Mouse (Mus musculus) adrenal gland, postnatal 10 days (tissue): ENCODE results near the gene Tmtc2. TPM values are rescaled to one million over a fixed set of nuclear protein-coding genes. Genes with fewer than 3 reads are reported as not detected.
A peak's percentile ranks its signal among the peaks of the same experiment; 100 is the strongest.

Experiments used
- DNase-seq: peaks from one replicate; pipeline ENCODE4 v3.0.0; 2021; ENCODE audit warnings: mixed read lengths
- total RNA-seq, 2 experiments: library from RNA; stranded (reverse); gene quantifications; 2 replicates each; pipeline ENCODE4 v1.2.3; 2021

The Tmtc2 gene
- total RNA-seq, 2 experiments from 2014 or later, result 8.7 to 9.7 TPM

DNA sequence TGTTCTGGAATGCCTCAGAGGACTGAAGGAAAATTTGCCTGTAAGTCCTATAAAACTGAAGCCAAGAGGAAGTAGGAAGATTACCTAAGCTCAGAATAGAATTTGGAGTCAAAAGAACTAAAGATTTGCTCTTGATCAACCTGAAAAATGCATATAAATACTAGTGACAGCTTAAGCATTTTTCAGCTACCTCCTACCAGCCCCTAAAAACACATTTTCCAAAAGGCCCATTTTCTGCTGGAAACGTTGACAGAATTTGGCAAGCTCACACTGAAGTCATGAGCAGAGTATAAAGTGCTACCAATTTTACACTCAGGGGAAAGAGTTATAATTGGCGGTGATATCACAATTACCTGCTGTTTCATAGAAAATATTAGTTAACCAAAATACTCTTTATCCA is 285.8 kb downstream of the Tmtc2 start:
- DNase-seq, result no peak

DNA sequence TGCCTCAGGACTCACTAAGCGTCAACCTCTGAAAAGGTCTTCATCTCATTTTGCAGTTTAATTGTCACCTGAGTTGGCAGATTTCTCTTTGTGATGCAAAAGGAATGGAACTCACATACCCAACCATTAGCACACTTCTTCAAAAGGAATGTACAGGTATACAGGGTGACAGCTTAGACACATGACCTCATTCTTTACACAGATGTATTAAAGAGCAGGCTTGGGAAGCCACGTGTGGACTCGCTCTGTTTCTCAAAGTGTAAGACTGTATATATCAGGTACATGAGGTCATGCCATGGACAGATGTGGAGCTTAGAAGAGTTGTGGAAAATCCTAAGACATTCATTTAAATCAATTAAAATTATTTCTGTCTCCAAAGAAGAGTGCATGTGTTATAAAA is 286.7 kb downstream of the Tmtc2 start:
- DNase-seq, result no peak

DNA sequence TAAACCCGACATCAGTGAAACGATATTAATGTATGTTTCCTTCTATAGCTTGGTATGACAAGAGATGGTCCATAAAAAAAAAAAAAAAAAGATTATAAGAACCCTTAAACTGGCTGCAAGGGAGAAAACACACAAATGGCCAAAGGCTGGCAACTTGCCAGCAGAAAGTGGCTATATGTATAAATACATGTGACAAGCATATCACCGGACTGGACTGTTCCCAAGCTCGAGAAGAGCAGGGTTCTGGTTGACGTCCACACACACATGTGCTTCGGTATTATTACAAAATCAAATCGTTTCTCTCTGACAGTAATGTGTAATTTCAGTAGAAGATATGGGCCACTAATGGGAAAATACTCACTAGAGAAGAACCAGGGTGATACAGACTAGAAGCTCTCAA is 287.2 kb downstream of the Tmtc2 start:
- no peak for DNase-seq

DNA sequence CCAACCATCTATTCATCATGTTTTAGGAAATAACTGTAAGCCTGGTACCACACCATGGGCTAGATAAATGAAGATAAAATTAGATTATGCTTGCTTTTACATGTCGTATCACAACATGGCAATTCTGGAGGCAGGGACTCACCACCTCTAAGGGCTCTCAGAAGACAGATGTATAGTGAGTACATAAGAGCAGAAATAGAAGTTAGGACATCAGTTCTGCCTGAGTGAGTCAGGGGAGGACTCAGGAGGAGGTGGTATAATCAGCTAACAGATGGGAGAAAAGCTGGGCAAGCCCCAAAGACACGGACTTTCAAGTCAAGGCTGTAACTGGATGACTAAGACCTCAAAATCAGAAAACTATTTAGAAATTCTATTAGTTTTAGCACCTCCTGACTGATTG is 288.0 kb downstream of the Tmtc2 start:
- no peak for DNase-seq

DNA sequence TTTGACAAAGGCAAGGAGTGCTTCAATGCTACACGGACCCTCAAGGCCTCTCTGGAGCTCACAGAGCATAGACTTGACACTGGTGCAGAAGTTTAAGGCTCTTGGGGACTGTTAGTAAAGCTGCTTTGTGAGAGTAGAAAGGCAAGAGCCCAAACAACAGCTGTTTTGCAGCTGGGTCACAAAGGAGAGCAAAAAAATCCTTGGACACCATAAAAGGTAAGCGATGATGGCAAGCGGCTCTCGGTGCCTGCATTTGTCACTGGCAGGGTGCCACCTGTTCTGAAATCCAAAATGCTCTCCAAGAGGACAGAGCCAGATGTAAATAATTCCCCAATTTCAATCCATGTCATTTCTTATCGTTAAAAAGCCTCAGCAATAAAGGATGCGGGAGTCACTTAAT is 290.1 kb downstream of the Tmtc2 start:
- DNase-seq, result peak; percentile 30

DNA sequence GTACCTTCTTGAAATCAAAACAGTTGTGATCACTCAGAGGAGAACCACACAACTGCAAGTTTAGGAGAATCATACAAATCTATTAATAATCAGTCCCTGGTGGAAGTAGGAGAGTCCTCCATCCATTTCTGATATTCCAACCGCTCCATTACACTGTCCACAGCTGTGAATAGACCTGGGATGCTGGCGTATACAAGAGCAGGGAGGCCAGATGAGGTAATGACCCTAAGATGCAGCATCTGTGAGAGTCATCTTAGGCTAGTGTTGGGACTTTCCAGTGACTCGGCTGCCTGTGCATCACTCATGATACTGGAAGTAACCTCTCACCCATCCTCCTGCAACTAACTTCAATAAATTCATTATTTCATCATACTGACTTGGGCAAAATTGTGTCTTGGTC is 293.3 kb downstream of the Tmtc2 start:
- no peak for DNase-seq

DNA sequence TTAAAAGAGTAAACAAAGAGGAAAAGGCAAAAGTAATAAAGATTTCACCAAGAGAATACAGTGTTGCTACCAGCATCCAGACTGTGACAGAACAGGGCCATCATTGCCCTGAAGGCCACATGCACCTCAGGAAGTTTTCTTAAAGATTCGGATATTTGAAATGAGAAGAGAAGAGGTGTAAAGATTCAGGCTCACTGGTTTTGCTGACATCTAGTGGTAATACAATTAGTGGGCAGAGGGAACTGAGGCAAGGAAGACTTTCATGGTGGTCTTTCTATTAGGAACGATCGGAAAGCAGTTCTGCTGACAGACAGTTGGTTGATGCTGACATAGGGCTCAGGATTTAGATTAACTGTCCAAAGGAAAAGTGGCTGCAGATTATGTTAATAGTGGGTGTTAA is 314.2 kb downstream of the Tmtc2 start:
- DNase-seq, result no peak

DNA sequence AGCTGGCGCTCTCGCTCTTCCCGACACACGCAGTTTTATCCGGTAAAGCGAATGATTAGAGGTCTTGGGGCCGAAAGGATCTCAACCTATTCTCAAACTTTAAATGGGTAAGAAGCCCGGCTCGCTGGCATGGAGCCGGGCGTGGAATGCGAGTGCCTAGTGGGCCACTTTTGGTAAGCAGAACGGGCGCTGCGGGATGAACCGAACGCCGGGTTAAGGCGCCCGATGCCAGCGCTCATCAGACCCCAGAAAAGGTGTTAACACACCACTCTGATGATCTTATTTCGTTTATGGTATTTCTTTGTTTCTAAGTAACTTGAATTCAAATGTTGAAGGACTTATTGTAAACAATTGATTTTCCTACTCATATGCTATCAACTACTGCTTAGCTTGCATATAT is 336.0 kb downstream of the Tmtc2 start:
- peak; percentile 75 for DNase-seq

DNA sequence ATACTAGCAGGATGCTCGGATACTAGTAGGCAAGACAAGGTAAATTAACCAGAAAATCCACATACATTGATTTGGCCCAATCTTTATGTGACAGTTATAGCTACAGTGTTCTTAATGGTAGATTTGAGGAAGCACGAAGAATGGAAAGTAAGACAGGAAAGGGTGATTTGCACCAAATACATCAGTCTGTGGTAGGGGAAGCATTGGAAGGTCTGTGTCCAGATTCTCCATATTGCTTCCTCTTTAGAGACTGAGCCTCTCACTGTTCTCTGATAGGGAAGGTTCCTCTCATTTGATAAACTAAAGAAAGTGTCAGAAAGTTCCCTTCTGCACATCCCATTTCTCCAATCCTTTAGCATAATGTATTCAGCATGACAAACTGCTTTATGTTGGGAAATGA is 341.4 kb downstream of the Tmtc2 start:
- no peak for DNase-seq

DNA sequence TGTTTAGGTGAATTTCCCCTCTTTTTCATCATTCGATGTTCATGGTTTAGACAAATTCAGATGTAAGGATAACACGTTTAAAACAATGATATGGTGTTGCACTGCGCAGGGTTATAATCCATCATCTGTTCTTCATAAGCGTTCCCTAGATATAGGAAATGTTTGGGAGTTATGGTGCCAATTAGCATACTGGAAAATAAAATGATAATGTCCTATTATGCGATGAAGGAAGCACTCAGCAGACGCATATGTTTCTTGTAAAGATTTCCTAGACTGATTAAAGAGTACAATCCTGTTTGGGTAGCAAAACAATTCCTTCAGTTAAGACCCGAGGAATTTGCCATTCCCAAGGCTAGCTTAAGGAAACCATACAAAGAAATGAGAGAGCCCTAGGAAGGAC is 343.8 kb downstream of the Tmtc2 start:
- DNase-seq, result no peak

DNA sequence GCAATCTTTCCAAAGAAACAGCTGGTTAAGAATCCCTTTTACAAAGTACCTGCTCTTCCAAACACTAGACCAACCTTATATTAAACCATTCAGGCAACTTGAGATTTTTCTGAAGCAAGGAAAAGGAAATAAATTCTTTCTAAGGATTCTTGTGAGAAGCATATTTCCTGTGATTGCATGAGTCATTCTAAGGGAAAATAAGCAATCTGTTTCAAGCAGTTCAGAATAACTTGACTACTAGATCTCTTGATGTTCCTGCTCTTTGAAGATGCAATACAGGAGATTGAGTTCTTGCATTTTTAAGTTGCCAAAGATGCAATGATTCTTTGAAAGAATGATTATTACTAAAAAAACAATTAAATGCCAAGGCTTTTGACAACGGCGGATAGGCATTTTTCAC is 345.6 kb downstream of the Tmtc2 start:
- no peak for DNase-seq

DNA sequence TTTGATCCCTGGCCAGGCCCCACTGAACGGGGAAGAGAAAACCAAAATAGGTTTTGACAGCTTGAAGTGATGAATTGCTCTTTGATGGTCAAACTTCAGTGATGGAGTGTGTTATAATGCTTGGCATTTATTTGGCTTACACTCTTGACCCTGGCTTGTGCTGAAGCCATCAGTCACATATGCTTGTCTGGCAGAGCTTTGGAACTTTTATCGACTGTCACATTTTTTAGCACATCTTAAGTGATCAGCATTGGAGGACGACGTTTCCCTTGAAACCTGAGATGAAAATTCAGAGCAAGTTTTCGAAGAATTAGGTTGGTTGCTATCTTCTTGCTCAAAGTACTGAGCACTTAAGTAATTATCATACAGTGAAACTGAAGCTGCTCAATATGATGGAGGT is 346.6 kb downstream of the Tmtc2 start:
- peak; percentile 1 for DNase-seq

DNA sequence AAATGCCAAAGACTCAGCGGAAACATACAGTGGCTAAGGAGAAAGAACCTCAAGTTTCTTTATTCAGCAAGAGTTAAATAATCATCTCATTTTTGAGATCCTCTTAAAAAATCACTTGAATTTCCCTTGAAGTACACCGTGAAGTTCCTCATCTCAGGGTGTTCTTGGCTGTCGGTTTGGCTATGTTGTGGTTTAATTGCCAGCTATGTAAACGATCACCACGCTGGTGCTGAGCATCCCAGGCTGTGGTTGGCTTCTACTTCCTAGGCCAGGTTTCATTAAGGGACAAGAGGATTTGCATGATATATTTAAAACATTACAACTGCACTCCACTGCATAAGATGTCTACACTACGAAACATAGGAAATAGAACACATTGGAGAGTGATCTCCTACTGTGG is 348.5 kb downstream of the Tmtc2 start:
- no peak for DNase-seq

DNA sequence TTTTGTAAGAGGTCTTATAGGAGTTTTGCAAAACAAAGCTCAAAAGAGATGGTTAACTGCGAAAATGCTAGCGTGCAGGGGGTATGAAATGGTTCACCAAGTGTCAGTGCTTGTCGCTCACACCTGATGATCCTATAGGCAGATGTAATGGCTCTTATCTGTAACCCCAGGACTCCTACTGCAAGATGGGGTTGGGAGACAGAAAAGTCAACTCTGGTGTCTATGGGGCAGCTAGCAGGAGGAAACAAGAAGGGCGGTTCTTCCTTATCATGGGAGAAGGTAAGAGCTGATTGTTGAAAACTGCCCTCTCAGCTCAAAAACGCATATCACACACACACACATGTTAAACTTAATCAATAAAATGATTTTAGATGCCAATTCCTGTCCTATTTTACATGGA is 351.3 kb downstream of the Tmtc2 start:
- no peak for DNase-seq

DNA sequence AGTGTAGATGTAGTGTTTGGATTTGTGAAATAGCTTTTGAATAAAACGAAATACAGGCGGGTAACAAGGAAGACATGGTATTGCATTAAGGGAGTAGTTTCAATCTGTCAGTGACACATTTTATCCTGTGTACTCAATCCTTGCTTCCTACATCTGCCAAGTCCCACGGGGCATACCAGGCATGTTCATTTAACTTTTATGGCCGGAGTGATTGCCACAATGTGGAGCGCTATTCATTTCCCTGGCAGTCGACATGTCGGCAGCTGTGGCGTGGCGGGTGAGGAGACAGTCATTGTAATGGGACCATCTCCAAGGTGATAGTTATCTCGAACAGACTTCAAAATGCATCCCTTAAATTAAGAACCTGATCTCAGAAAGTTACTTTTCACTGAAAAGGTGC is 372.8 kb downstream of the Tmtc2 start:
- no peak for DNase-seq

DNA sequence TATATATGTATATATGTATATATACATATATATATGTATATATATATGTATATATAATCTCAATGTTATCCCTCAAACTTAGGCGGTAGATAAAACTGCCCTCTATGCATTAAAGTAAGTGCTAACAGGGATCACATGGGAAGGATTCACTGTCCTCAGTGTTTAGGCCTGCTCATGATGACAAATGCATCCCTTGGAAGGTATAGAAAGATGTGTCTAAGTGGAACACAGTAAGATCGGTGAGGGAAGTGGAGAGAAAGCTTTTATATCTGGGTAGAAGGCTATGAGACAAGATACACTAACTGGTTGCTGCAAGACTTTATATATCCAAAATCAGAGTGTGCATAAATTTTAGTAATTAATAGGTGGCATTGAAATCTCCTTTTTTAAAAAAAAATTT is 373.6 kb downstream of the Tmtc2 start:
- no peak for DNase-seq

DNA sequence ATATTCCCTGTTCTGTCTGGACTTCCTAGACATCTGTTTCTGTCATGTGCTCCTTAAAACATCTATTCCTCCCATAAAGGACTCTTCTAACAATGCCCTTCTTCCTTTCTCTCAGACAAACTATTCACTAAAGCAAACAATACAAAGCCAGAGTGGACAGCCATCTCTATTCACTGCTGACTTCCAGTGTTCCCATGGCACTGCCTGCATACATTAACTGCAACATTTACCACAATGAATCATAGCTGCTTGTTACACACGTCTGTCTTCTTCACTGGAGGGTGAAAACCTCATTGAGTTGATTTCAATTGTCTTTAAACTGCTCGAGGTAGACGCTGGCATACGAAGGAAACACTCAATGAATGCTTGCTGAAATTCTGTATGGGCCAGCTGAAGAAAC is 374.2 kb downstream of the Tmtc2 start:
- no peak for DNase-seq

DNA sequence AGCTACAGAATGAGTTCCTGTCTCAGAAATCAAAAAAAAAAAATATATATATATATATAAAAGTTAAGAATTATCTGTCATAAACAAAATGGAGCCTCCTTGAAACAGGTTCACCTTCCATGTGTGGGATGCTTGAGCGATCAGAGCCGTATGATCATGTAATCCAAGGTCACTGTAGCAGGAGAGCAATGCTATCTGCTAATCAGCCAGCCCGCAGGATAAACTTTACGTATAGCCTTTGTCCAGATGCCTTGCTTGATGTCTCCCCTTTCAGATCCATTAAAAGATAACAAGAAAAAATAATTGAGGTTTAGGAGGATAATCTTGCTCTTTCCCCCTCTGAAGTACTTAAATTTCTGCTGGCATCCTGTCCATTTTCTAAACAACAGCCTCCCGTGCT is 374.7 kb downstream of the Tmtc2 start:
- no peak for DNase-seq

DNA sequence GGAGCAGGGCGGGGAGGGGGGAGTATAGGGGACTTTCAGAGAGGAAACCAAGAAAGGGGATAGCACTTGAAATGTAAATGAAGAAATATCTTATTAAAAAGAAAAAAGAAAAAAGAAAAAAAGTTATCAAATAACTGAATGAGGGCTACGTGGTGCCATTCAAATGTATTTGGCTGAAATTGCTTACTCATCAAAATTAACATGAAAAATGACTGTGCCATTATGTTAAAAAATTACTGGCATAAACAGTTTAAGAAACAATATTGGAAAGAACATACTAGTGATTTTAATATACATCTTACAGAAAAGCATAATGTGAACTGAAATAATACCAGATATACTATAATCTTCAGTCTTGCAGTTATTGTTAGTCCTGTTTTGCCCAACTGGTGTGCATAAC is 378.9 kb downstream of the Tmtc2 start:
- no peak for DNase-seq

DNA sequence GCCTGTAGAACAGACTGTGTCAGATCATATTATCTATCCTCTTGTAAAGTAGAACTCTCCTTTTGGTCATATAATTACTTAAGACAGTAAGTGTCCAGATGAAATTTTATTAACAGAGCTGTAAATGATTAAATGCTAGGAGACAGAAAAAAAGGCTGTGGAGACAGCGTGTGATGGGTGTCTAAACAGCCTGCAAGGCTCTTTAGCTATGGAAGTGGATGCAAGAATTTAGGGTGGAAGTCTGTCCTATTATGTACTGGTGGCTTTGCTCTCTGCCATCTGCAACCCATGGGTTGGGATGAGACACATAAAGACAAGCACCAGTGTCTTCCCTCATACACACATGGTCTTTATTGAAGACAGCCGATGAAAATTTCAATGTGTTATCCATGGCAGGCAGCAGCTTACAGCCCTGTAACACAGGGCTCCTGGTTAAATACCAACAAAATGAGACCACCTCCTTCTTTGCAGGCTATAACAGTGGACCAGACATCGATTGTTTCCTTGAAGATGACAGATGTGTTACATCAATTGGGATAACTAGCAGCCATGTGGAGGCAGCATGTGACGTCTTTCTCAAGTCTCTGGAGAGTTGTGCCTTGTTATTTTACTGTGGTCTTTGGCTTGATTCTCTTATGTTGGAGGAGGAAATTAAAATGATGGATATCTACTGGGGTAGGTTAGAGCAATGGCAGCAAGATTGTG is 380.3 kb downstream of the Tmtc2 start:
- DNase-seq, result no peak

DNA sequence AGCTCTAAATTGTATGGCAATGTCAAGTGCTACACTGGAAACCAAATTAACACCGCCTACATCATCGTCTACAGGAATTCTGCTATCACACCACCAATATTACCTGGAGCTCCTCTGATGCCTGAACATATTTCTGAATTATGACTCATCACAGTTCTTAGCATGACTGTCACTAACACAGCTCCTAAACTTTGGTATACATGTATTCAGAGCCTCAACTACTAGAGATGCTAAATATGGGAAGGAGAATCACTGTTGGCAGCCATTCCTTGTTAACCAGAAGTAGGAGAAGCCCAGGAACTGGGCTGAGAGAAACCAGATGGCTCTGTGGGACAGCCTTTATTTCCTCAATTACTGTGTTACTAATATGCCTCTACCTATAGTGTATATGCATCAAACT is 382.2 kb downstream of the Tmtc2 start:
- DNase-seq, result no peak

DNA sequence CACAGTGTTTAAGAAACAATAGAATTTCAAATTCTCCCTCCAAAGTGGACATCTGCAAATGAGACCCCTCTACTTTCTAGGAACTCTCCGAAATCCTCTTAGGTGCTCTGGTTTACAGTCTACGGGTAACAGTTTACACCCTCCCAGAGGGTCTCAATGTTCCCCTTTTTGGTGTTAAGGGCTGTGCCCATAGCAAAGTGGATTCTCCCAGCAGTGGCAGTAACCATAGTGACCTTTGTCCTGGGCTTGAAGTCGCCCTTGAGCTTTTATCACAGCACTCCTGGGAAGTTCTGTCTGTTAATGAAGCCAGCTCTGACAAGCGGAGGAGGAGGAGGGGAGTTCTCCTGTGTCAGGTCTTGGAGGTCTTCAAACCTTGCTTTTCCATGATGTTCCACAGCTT is 384.5 kb downstream of the Tmtc2 start:
- DNase-seq, result no peak

DNA sequence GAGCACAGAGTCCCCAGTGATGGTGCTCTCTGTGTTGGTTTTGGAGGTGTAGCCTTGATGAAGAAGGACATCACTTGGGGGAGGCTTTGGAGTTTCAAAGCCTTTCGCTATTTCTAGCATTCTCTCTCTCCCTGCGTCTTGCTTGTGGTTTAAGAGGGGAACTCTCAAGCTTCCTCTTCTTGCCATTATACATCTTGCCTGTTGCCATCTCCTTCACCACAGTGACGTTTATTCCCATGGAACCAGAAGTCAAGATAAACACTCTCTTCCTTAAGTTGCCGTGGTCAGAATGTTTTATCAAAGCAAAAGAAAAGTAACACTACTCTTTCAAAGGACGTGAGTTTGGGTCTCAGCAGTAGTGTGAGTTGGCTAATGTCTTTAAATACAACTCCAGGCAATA is 387.6 kb downstream of the Tmtc2 start:
- DNase-seq, result no peak

DNA sequence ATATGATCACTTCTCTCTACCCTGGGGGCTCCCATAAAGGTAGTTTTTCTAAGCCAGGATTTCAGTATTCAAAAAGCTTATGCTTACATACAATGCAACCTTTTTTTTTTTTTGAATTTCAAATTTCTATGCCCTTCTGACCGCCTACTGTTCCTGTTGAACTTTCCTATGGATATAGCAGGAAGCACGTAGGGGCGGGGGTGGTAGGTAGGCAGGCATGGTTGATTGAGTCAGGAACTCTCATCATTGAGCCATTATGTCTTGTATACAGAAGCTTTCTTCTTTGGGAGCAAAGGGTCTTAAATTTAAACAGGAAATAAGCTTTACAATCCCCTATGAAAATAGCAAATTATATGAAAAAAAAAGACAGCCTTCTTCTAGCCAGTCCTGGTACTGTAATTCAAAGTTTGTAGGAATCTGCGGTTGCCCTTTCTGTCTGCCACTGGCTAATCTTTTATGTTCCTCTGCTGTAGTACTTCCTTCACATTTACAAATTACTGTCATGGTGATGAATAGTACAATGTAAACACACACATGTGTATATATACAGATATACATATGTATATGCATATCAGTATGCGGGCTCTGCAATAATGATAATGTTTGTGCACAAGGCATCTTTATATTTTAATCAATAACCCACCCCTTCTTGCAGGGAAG is 405.7 kb downstream of the Tmtc2 start:
- no peak for DNase-seq

DNA sequence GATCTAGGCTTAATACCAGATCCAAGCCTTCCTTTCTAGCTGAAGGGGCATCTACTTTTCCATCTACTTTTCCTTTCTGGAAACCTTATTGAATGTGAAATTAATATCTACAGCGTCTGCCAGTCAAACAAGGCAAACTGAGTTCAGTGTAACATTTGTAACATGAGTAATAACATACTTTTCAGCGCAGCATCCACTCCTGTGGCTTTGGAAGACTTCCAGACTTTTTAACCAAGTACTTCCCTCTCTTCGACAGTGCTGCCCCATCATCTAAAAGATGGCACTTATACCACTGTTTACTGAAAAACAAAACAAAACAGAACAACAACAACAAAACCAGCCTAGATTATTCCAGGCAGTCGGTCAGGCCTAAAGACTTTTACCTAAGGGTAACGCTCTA is 409.0 kb downstream of the Tmtc2 start:
- no peak for DNase-seq
